8 mouse cellular contexts compared by ENCODE assay signal in genomic region chr9:13826391-13826805, GRCm38 (mm10). TPM values are rescaled to one million over a fixed set of nuclear protein-coding genes. Genes with fewer than 3 reads are reported as not detected.
DNase-seq lines count a peak whose midpoint lies in the region; ATAC-seq and TF ChIP-seq lines count a peak whose summit lies in the region.

No protein-coding gene starts in this region.

- H3K4me3 ChIP-seq in hindbrain, embryonic 14.5 days (replicated peaks; ENCODE audit: low read length), result peak overlapping the region; percentile 92
- H3K4me3 ChIP-seq in limb, embryonic 14.5 days (replicated peaks; ENCODE audit: low read length), result peak overlapping the region; percentile 82
- H3K4me3 ChIP-seq in midbrain, embryonic 13.5 days (replicated peaks), result peak overlapping the region; percentile 83

- no peaks in the 10 kb centered on the region for H3K27me3 ChIP-seq in hindbrain, embryonic 14.5 days (ENCODE audit: control insufficient read depth, insufficient read depth, low read length)
- no peaks in the 10 kb centered on the region for H3K27me3 ChIP-seq in limb, embryonic 14.5 days (ENCODE audit: control insufficient read depth, insufficient read depth, low read length)
- H3K27me3 ChIP-seq in midbrain, embryonic 13.5 days, result no peaks in the 10 kb centered on the region

- no peak for TF ChIP-seq POLR2A in limb, embryonic 14.5 days (IDR thresholded peaks at IDR 0.05; ENCODE audit: borderline replicate concordance, extremely low read depth, insufficient read depth, insufficient read length)

- H3K4me2 ChIP-seq in hindbrain, embryonic 14.5 days (replicated peaks), result peak overlapping the region; percentile 56
- peak overlapping the region; percentile 79 for H3K4me2 ChIP-seq in limb, embryonic 14.5 days (replicated peaks; ENCODE audit: low read depth, low read length, severe bottlenecking)
- peak overlapping the region; percentile 70 for H3K4me2 ChIP-seq in midbrain, embryonic 13.5 days (replicated peaks)

- under 1% methylated on average over 31 of the region's 31 CpGs for WGBS in hindbrain, embryonic 14.5 days
- 1% methylated on average over 30 of the region's 31 CpGs for WGBS in limb, embryonic 14.5 days
- WGBS in midbrain, embryonic 13.5 days, result under 1% methylated on average over 31 of the region's 31 CpGs

- peak overlapping the region; percentile 97 for H3K27ac ChIP-seq in hindbrain, embryonic 14.5 days
- H3K27ac ChIP-seq in limb, embryonic 14.5 days (replicated peaks; ENCODE audit: low read depth, low read length), result peak overlapping the region; percentile 99
- H3K27ac ChIP-seq in midbrain, embryonic 13.5 days, result peak overlapping the region; percentile 98

- H3K36me3 ChIP-seq in hindbrain, embryonic 14.5 days (replicated peaks; ENCODE audit: control insufficient read depth, insufficient read depth), result peaks cover 11% of the 10 kb centered on the region
- H3K36me3 ChIP-seq in limb, embryonic 14.5 days (ENCODE audit: control insufficient read depth, insufficient read depth, low read length), result peaks cover 15% of the 10 kb centered on the region
- peaks cover 10% of the 10 kb centered on the region for H3K36me3 ChIP-seq in midbrain, embryonic 13.5 days

- H3K9me3 ChIP-seq in hindbrain, embryonic 14.5 days (ENCODE audit: control insufficient read depth, low read length), result no peaks in the 10 kb centered on the region
- no peaks in the 10 kb centered on the region for H3K9me3 ChIP-seq in limb, embryonic 14.5 days (ENCODE audit: control insufficient read depth, low read length)
- H3K9me3 ChIP-seq in midbrain, embryonic 13.5 days, result no peaks in the 10 kb centered on the region

- DNase-seq in adrenal gland, postnatal 14 days, result peak; percentile 78
- no peak for DNase-seq in adrenal gland, postnatal 4 days (ENCODE audit: low spot score in 2 of 2)
- peak; percentile 80 for DNase-seq in CD4-positive helper T cell, adult 2 months (ENCODE audit: low read depth, low spot score)
- DNase-seq in embryo, embryonic 11.5 days (ENCODE audit: low read depth, low spot score), result peak; percentile 48
- DNase-seq in hindbrain, embryonic 14.5 days (ENCODE audit: low spot score), result peak; percentile 60
- peak; percentile 41 for DNase-seq in limb, embryonic 14.5 days (ENCODE audit: low spot score)
- DNase-seq in telencephalon, adult 2 months (ENCODE audit: low read depth, low spot score), result peak; percentile 18

- H3K9ac ChIP-seq in hindbrain, embryonic 14.5 days, result peak overlapping the region; percentile 86
- peak overlapping the region; percentile 92 for H3K9ac ChIP-seq in limb, embryonic 14.5 days (ENCODE audit: low read depth, low read length, severe bottlenecking)
- peak overlapping the region; percentile 89 for H3K9ac ChIP-seq in midbrain, embryonic 13.5 days (replicated peaks)

- H3K4me1 ChIP-seq in hindbrain, embryonic 14.5 days (replicated peaks; ENCODE audit: control insufficient read depth, insufficient read depth, low read length), result peaks cover 32% of the 10 kb centered on the region
- peaks cover 18% of the 10 kb centered on the region for H3K4me1 ChIP-seq in limb, embryonic 14.5 days (ENCODE audit: control insufficient read depth, insufficient read depth, low read length)
- H3K4me1 ChIP-seq in midbrain, embryonic 13.5 days (replicated peaks), result peaks cover 44% of the 10 kb centered on the region

- ATAC-seq in hindbrain, embryonic 14.5 days (ENCODE audit: low FRiP score), result 0 out of 2 replicates have a peak, but pooled peaks have one; percentile 2
- peak; percentile 5; the same call in 1 of the 2 replicates for ATAC-seq in limb, embryonic 14.5 days (ENCODE audit: low FRiP score, low read depth)
- ATAC-seq in midbrain, embryonic 13.5 days, result peak; percentile 43

RNA-seq across cellular contexts. Expression of gene Cep57, which starts 0.5 kb away (rescaled TPM):
- total RNA-seq in adrenal gland, postnatal 14 days (2021), result 19.5 and 20.8 TPM in 2 replicates
- total RNA-seq in adrenal gland, postnatal 4 days (2021), result 10 to 100 TPM; 30.8 to 37.9 TPM
- polyA plus RNA-seq in hindbrain, embryonic 14.5 days (2014; fragmentation: Nextera tagmentation; extraction: Ambion mirVana), result 34.6 and 35.5 TPM in 2 replicates
- 42.2 and 53.1 TPM in 2 replicates for polyA plus RNA-seq in limb, embryonic 14.5 days (2012; rRNA removed)
- 46.9 and 54.7 TPM in 2 replicates for polyA plus RNA-seq in limb, embryonic 14.5 days (2014; fragmentation: Nextera tagmentation; extraction: Ambion mirVana)
- polyA plus RNA-seq in midbrain, embryonic 13.5 days (2015; fragmentation: Nextera tagmentation; extraction: Ambion mirVana), result 45.8 and 56.6 TPM in 2 replicates

RNA-seq across cellular contexts. Expression of gene Fam76b, which starts 1.1 kb away (rescaled TPM):
- 22.4 and 27.2 TPM in 2 replicates for total RNA-seq in adrenal gland, postnatal 14 days (2021)
- total RNA-seq in adrenal gland, postnatal 4 days (2021), result 10 to 100 TPM; 45.4 to 48.2 TPM
- polyA plus RNA-seq in hindbrain, embryonic 14.5 days (2014; fragmentation: Nextera tagmentation; extraction: Ambion mirVana), result 21.3 and 22.1 TPM in 2 replicates
- 34.1 and 34.6 TPM in 2 replicates for polyA plus RNA-seq in limb, embryonic 14.5 days (2012; rRNA removed)
- 24.2 and 24.6 TPM in 2 replicates for polyA plus RNA-seq in limb, embryonic 14.5 days (2014; fragmentation: Nextera tagmentation; extraction: Ambion mirVana)
- 25.9 and 26.3 TPM in 2 replicates for polyA plus RNA-seq in midbrain, embryonic 13.5 days (2015; fragmentation: Nextera tagmentation; extraction: Ambion mirVana)

Comparison
In these comparisons a context has a peak if more than half of its experiments do, and no peak if none do; other contexts are left out.
1. DNase-seq: peak in adrenal gland, postnatal 14 days (single experiment), CD4-positive helper T cell, adult 2 months (single experiment), embryo, embryonic 11.5 days (single experiment), hindbrain, embryonic 14.5 days (single experiment), limb, embryonic 14.5 days (single experiment) and telencephalon, adult 2 months (single experiment); none in adrenal gland, postnatal 4 days (0 of 2).
2. Peak in every context shown above with its lines, with median percentiles within 50 percentile points of each other: ATAC-seq, H3K27ac ChIP-seq, H3K4me2 ChIP-seq, H3K4me3 ChIP-seq and H3K9ac ChIP-seq.